Mouse (Mus musculus) left cerebral cortex, adult 8-10 months (tissue): ENCODE results near the gene Tril. TPM values are rescaled to one million over a fixed set of nuclear protein-coding genes. Genes with fewer than 3 reads are reported as not detected.

Source experiments
- DNase-seq, 2 experiments: peaks; one replicate each; pipeline ENCODE4 v3.0.0; 2022; ENCODE audit warnings: low spot score in 2 of 2
- total RNA-seq, 4 experiments: library from RNA; stranded (reverse); gene quantifications; 2 replicates each; pipeline ENCODE4 v1.2.4; 2022

Tril gene
- total RNA-seq, 4 experiments from 2014 or later, result 31.0 to 37.3 (median 34.4) TPM

- DNase-seq, result no peak
These were observed 14.0 kb downstream of the Tril start for GRCm38 (mm10) chr6:53806591-53807023.

- DNase-seq, result no peak
These were observed 14.6 kb downstream of the Tril start for GRCm38 (mm10) chr6:53806021-53806420.

- no peak for DNase-seq
These were observed 16.5 kb downstream of the Tril start for GRCm38 (mm10) chr6:53804145-53804544.

- no peak for DNase-seq
These were observed 17.1 kb downstream of the Tril start for GRCm38 (mm10) chr6:53803551-53803950.

GRCm38 (mm10) chr6:53801893-53802286 lies 18.7 kb downstream of the Tril start:
- DNase-seq, result no peak

- peak in 1 of 2 experiments; percentile 59 for DNase-seq
These were observed 19.2 kb downstream of the Tril start for GRCm38 (mm10) chr6:53801269-53801892.

- DNase-seq, result no peak
These were observed 21.8 kb downstream of the Tril start for GRCm38 (mm10) chr6:53798865-53799264.

GRCm38 (mm10) chr6:53796835-53797234 lies 23.8 kb downstream of the Tril start:
- no peak for DNase-seq

- no peak for DNase-seq
These were observed 24.8 kb downstream of the Tril start for GRCm38 (mm10) chr6:53795788-53796187.

GRCm38 (mm10) chr6:53795078-53795477 lies 25.6 kb downstream of the Tril start:
- no peak for DNase-seq

- peak; percentile 74 to 85 for DNase-seq
These were observed 26.2 kb downstream of the Tril start for GRCm38 (mm10) chr6:53794323-53794971.

GRCm38 (mm10) chr6:53782880-53783539 lies 37.6 kb downstream of the Tril start:
- DNase-seq, result peak in 1 of 2 experiments; percentile 45

- no peak for DNase-seq
These were observed 38.4 kb downstream of the Tril start for GRCm38 (mm10) chr6:53782273-53782672.

- DNase-seq, result no peak
These were observed 39.5 kb downstream of the Tril start for GRCm38 (mm10) chr6:53781171-53781570.

GRCm38 (mm10) chr6:53780008-53780407 lies 40.6 kb downstream of the Tril start:
- no peak for DNase-seq

- DNase-seq, result no peak
These were observed 41.1 kb downstream of the Tril start for GRCm38 (mm10) chr6:53779526-53779925.

- DNase-seq, result no peak
These were observed 42.1 kb downstream of the Tril start for GRCm38 (mm10) chr6:53778424-53778955.

- DNase-seq, result no peak
These were observed 52.4 kb downstream of the Tril start for GRCm38 (mm10) chr6:53768275-53768674.

- no peak for DNase-seq
These were observed 54.3 kb downstream of the Tril start for GRCm38 (mm10) chr6:53766243-53766915.

GRCm38 (mm10) chr6:53765731-53766130 lies 54.9 kb downstream of the Tril start:
- no peak for DNase-seq
